Mouse (Mus musculus): ENCODE data around the gene Hc. TPM values are rescaled to one million over a fixed set of nuclear protein-coding genes. Genes with fewer than 3 reads are reported as not detected.

The Hc gene
- total RNA-seq, 2 experiments from 2014 or later, result 0.45 to 0.65 TPM

- intact Hi-C loops (cut with DNase I), result no loop called here
- no peak for DNase-seq (ENCODE audit: extremely low spot score in 1 of 2, low spot score in 2 of 2)
These were observed 2.2 kb upstream of the Hc start for GRCm38 (mm10) chr2:35063333-35064030.

GRCm38 (mm10) chr2:35060897-35061296, 341 bp downstream of the Hc start:
- intact Hi-C loops (cut with DNase I), result no loop called here
- no peak for DNase-seq (ENCODE audit: extremely low spot score in 1 of 2, low spot score in 2 of 2)

GRCm38 (mm10) chr2:35060256-35060655, 982 bp downstream of the Hc start:
- DNase-seq (ENCODE audit: extremely low spot score in 1 of 2, low spot score in 2 of 2), result no peak
- intact Hi-C loops (cut with DNase I), result no loop called here

GRCm38 (mm10) chr2:35058325-35058724, 2.9 kb downstream of the Hc start:
- no peak for DNase-seq (ENCODE audit: extremely low spot score in 1 of 2, low spot score in 2 of 2)
- intact Hi-C loops (cut with DNase I), result no loop called here

- intact Hi-C loops (cut with DNase I), result no loop called here
- no peak for DNase-seq (ENCODE audit: extremely low spot score in 1 of 2, low spot score in 2 of 2)
These were observed 4.0 kb downstream of the Hc start for GRCm38 (mm10) chr2:35057243-35057642.

- DNase-seq (ENCODE audit: extremely low spot score in 1 of 2, low spot score in 2 of 2), result no peak
- intact Hi-C loops (cut with DNase I), result no loop called here
These were observed 12.4 kb downstream of the Hc start for GRCm38 (mm10) chr2:35048851-35049250.

GRCm38 (mm10) chr2:35044956-35045355, 16.3 kb downstream of the Hc start:
- DNase-seq (ENCODE audit: extremely low spot score in 1 of 2, low spot score in 2 of 2), result no peak

GRCm38 (mm10) chr2:35038580-35039375, 22.5 kb downstream of the Hc start:
- no peak for DNase-seq (ENCODE audit: extremely low spot score in 1 of 2, low spot score in 2 of 2)
- intact Hi-C loops (cut with DNase I), result no loop called here

More at GRCm38 (mm10) chr2:35044956-35045355, 16.3 kb downstream of the Hc start:
- intact Hi-C loops (cut with DNase I), result loop anchor here (1.0 kb wide), 1 partner anchor 63 kb away; no protein-coding TSS in a partner anchor

- intact Hi-C loops (cut with DNase I), result no loop called here
- no peak for DNase-seq (ENCODE audit: extremely low spot score in 1 of 2, low spot score in 2 of 2)
These were observed 36.5 kb downstream of the Hc start for GRCm38 (mm10) chr2:35024646-35025154.

- intact Hi-C loops (cut with DNase I), result no loop called here
- DNase-seq (ENCODE audit: extremely low spot score in 1 of 2, low spot score in 2 of 2), result no peak
These were observed 39.4 kb downstream of the Hc start for GRCm38 (mm10) chr2:35021806-35022205.

- intact Hi-C loops (cut with DNase I), result no loop called here
- DNase-seq (ENCODE audit: extremely low spot score in 1 of 2, low spot score in 2 of 2), result no peak
These were observed 45.4 kb downstream of the Hc start for GRCm38 (mm10) chr2:35015861-35016260.

GRCm38 (mm10) chr2:35011649-35012048, 49.6 kb downstream of the Hc start:
- intact Hi-C loops (cut with DNase I), result no loop called here
- DNase-seq (ENCODE audit: extremely low spot score in 1 of 2, low spot score in 2 of 2), result no peak

GRCm38 (mm10) chr2:34998956-34999355, 62.3 kb downstream of the Hc start:
- peak in 1 of 2 experiments; percentile 34 for DNase-seq (ENCODE audit: extremely low spot score in 1 of 2, low spot score in 2 of 2)
- intact Hi-C loops (cut with DNase I), result no loop called here

GRCm38 (mm10) chr2:34996506-34996905, 64.7 kb downstream of the Hc start:
- no peak for DNase-seq (ENCODE audit: extremely low spot score in 1 of 2, low spot score in 2 of 2)
- intact Hi-C loops (cut with DNase I), result no loop called here

- no peak for DNase-seq (ENCODE audit: extremely low spot score in 1 of 2, low spot score in 2 of 2)
- intact Hi-C loops (cut with DNase I), result no loop called here
These were observed 67.4 kb downstream of the Hc start for GRCm38 (mm10) chr2:34993696-34994356.

- peak; percentile 22 to 59 for DNase-seq (ENCODE audit: extremely low spot score in 1 of 2, low spot score in 2 of 2)
- intact Hi-C loops (cut with DNase I), result no loop called here
These were observed 68.2 kb downstream of the Hc start for GRCm38 (mm10) chr2:34992729-34993695.

- no peak for DNase-seq (ENCODE audit: extremely low spot score in 1 of 2, low spot score in 2 of 2)
- intact Hi-C loops (cut with DNase I), result no loop called here
These were observed 69.3 kb downstream of the Hc start for GRCm38 (mm10) chr2:34991966-34992365.

GRCm38 (mm10) chr2:34989749-34990148, 71.5 kb downstream of the Hc start:
- intact Hi-C loops (cut with DNase I), result no loop called here
- no peak for DNase-seq (ENCODE audit: extremely low spot score in 1 of 2, low spot score in 2 of 2)

Measured in left cerebral cortex, postnatal 10 days (tissue).